Mouse (Mus musculus) liver, embryonic 15.5 days (tissue): Measurements from ENCODE around the gene Zfr2. TPM values are rescaled to one million over a fixed set of nuclear protein-coding genes. Genes with fewer than 3 reads are reported as not detected.

ENCODE experiments used
- ATAC-seq: fragments of 200-750 bp; cut with Nextera tagmentation; 2 replicates; pipeline ENCODE4 v1.8.0; 2017; ENCODE audit warnings: moderate number of reproducible peaks, mild to moderate bottlenecking, moderate library complexity; ENCODE audit not compliant: insufficient read depth
- H3K27ac ChIP-seq: fragments of 300-500 bp; sonication (generic); replicated peaks from 2 replicates; pipeline ENCODE4 v1.5.1; 2015; ENCODE audit warnings: mild to moderate bottlenecking, inconsistent platforms
- H3K27me3 ChIP-seq: fragments of 300-500 bp; sonication (generic); 2 replicates; pipeline ENCODE4 v1.6.1; 2015; ENCODE audit warnings: mild to moderate bottlenecking, inconsistent platforms
- H3K36me3 ChIP-seq: fragments of 300-500 bp; sonication (generic); replicated peaks from 2 replicates; pipeline ENCODE4 v1.6.1; 2015; ENCODE audit warnings: moderate library complexity, mild to moderate bottlenecking, inconsistent platforms
- H3K4me1 ChIP-seq: fragments of 300-500 bp; sonication (generic); replicated peaks from 2 replicates; pipeline ENCODE4 v1.6.1; 2015; ENCODE audit warnings: inconsistent platforms
- H3K4me2 ChIP-seq: fragments of 300-500 bp; sonication (generic); 2 replicates; pipeline ENCODE4 v1.6.1; 2015; ENCODE audit warnings: moderate library complexity, mild to moderate bottlenecking, inconsistent platforms
- H3K4me3 ChIP-seq: fragments of 300-500 bp; sonication (generic); replicated peaks from 2 replicates; pipeline ENCODE4 v1.5.1; 2015; ENCODE audit warnings: mild to moderate bottlenecking, inconsistent platforms
- H3K9ac ChIP-seq: fragments of 300-500 bp; sonication (generic); 2 replicates; pipeline ENCODE4 v1.6.1; 2015; ENCODE audit warnings: moderate library complexity, mild to moderate bottlenecking, inconsistent platforms
- H3K9me3 ChIP-seq: fragments of 300-500 bp; sonication (generic); replicated peaks from 2 replicates; pipeline ENCODE4 v1.6.1; 2016; ENCODE audit warnings: inconsistent platforms
- WGBS: fragments of 180-500 bp; shearing (Covaris S2); methylation state at CpG from one replicate; pipeline ENCODE4 v1.1.7; 2015; ENCODE audit warnings: mixed read lengths; ENCODE audit not compliant: insufficient replicate concordance; 5-methylcytosine and 5-hydroxymethylcytosine counted together
- polyA plus RNA-seq: library from polyadenylated mRNA; unstranded; fragments of >200 nt; fragmentation: Nextera tagmentation; extraction: Ambion mirVana; gene quantifications from 2 replicates; pipeline ENCODE4 v1.2.1, GENCODE M21; 2015

The Zfr2 gene
- polyA plus RNA-seq, 1 experiment from 2014 or later: 0.31 TPM

- H3K9me3 ChIP-seq: no peaks in the 10 kb centered on the region
- H3K27ac ChIP-seq: no peak within 1 kb of the TSS
- peaks cover 24% of the 10 kb centered on the region for H3K4me1 ChIP-seq
- H3K9ac ChIP-seq: no peak within 1 kb of the TSS
- ATAC-seq: no peak
- no peaks in the 10 kb centered on the region for H3K36me3 ChIP-seq
- no peak within 1 kb of the TSS for H3K4me2 ChIP-seq
- WGBS: 12% methylated on average over 44 of the region's 44 CpGs
- H3K4me3 ChIP-seq: no peak within 1 kb of the TSS
- peaks cover 64% of the 10 kb centered on the region for H3K27me3 ChIP-seq
These were observed 19.8 kb downstream of the Zfr2 start, which contains the start of gene Matk for GRCm38 (mm10) chr10:81252424-81253419. Matk (plus strand) TSS chr10:81252935.

GRCm38 (mm10) chr10:81254886-81255285 is 21.9 kb downstream of the Zfr2 start:
- no peak for ATAC-seq
- peaks cover 86% of the 10 kb centered on the region for H3K27me3 ChIP-seq
- 25% methylated on average over 1 of the region's 1 CpGs for WGBS

GRCm38 (mm10) chr10:81257158-81258039 is 24.4 kb downstream of the Zfr2 start:
- Histone ChIP-seq H3K27ac (no peak overlapping the region), H3K4me1 (peaks cover 20% of the 10 kb centered on the region), H3K4me3 (peak overlapping the region; percentile 44), H3K9ac (no peak overlapping the region), H3K9me3 (no peaks in the 10 kb centered on the region), H3K36me3 (0 out of 2 replicates have a peak, but pooled peaks cover 3% of the 10 kb centered on the region), H3K4me2 (peak overlapping the region; percentile 61), H3K27me3 (peaks cover 76% of the 10 kb centered on the region)
- WGBS: 2% methylated on average over 62 of the region's 62 CpGs
- no peak for ATAC-seq

More at GRCm38 (mm10) chr10:81254886-81255285, 21.9 kb downstream of the Zfr2 start:
- Histone ChIP-seq H3K27ac (no peak overlapping the region), H3K4me1 (peaks cover 26% of the 10 kb centered on the region), H3K4me3 (no peak overlapping the region), H3K9me3 (no peaks in the 10 kb centered on the region), H3K4me2 (no peak overlapping the region), H3K36me3 (no peaks in the 10 kb centered on the region), H3K9ac (no peak overlapping the region)

DNA sequence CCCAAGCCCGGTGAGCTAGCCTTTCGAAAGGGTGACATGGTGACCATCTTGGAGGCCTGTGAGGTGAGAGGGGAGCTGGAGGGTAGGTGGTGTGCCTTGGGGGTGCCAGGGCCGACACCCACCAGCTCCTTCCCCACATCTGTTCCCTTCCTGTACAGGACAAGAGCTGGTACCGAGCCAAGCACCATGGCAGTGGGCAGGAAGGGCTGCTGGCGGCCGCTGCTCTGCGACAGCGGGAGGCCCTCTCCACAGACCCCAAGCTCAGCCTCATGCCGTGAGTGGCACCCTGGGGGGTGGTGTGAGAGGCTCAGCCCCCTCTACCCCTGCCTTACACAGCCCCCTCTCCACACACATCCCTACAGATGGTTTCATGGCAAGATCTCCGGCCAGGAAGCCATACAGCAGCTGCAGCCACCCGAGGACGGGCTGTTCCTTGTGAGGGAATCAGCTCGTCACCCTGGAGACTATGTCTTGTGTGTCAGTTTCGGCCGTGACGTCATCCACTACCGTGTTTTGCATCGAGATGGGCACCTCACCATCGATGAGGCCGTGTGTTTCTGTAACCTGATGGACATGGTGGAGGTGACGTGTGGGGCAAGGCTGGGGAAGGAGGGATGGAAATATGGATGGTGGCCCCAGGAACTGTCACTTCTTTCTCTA is 26.4 kb downstream of the Zfr2 start:
- H3K9ac ChIP-seq: no peak overlapping the region
- peaks cover 15% of the 10 kb centered on the region for H3K4me1 ChIP-seq
- no peak overlapping the region for H3K4me3 ChIP-seq
- no peak overlapping the region for H3K4me2 ChIP-seq
- ATAC-seq: no peak
- H3K9me3 ChIP-seq: no peaks in the 10 kb centered on the region
- WGBS: 48% methylated on average over 21 of the region's 21 CpGs
- peaks cover 57% of the 10 kb centered on the region for H3K27me3 ChIP-seq
- H3K36me3 ChIP-seq: peaks cover 16% of the 10 kb centered on the region
- H3K27ac ChIP-seq: no peak overlapping the region

DNA sequence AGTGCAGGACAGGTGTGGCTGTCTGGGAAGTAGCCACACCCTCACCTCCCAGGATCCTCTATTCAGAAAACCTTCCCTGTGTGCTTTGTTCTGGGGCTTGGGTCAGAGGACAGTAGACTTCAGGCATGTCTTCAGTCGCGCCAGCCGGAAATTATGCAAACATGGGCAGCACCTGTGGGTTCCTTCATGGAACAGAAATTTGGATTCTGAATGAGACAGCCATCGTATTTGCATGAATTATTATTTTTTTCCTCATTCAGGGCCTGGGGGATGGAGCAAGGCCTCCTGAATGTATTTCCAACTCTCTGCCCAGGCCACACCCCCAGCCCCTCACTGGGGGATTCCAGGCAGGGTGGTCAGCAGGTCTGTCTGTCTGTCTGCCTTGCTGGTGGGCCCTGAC is 28.1 kb downstream of the Zfr2 start:
- H3K9me3 ChIP-seq: no peaks in the 10 kb centered on the region
- ATAC-seq: no peak
- H3K36me3 ChIP-seq: peaks cover 28% of the 10 kb centered on the region
- H3K4me2 ChIP-seq: no peak overlapping the region
- H3K9ac ChIP-seq: no peak overlapping the region
- WGBS: 83% methylated on average over 4 of the region's 4 CpGs
- H3K4me1 ChIP-seq: peaks cover 25% of the 10 kb centered on the region
- H3K27ac ChIP-seq: no peak overlapping the region
- peaks cover 45% of the 10 kb centered on the region for H3K27me3 ChIP-seq
- H3K4me3 ChIP-seq: no peak overlapping the region

- Histone ChIP-seq H3K9ac (peak overlapping the region; percentile 72), H3K27ac (peak overlapping the region; percentile 84; the same call in 1 of the 2 replicates), H3K4me3 (peak overlapping the region; percentile 84), H3K4me2 (peak overlapping the region; percentile 74), H3K27me3 (no peaks in the 10 kb centered on the region), H3K4me1 (peaks cover 40% of the 10 kb centered on the region), H3K36me3 (peaks cover 30% of the 10 kb centered on the region), H3K9me3 (no peaks in the 10 kb centered on the region)
- no peak for ATAC-seq
- WGBS: 78% methylated on average over 8 of the region's 8 CpGs
These were observed 32.6 kb downstream of the Zfr2 start for GRCm38 (mm10) chr10:81265540-81265939.

GRCm38 (mm10) chr10:81266211-81267105 is 33.5 kb downstream of the Zfr2 start, which contains the start of the genes Mrpl54 and Apba3:
Mrpl54 (minus strand) TSS chr10:81266934.
Apba3 (plus strand) TSS chr10:81266960.
- Histone ChIP-seq H3K4me1 (peaks cover 40% of the 10 kb centered on the region), H3K4me3 (peak within 1 kb of the TSS; percentile 84), H3K9ac (peak within 1 kb of the TSS; percentile 72), H3K4me2 (peak within 1 kb of the TSS; percentile 74), H3K27me3 (no peaks in the 10 kb centered on the region), H3K9me3 (no peaks in the 10 kb centered on the region), H3K36me3 (peaks cover 38% of the 10 kb centered on the region), H3K27ac (peak within 1 kb of the TSS; percentile 84)
- peak; percentile 95 for ATAC-seq
- under 1% methylated on average over 48 of the region's 48 CpGs for whole genome bisulfite sequencing

DNA sequence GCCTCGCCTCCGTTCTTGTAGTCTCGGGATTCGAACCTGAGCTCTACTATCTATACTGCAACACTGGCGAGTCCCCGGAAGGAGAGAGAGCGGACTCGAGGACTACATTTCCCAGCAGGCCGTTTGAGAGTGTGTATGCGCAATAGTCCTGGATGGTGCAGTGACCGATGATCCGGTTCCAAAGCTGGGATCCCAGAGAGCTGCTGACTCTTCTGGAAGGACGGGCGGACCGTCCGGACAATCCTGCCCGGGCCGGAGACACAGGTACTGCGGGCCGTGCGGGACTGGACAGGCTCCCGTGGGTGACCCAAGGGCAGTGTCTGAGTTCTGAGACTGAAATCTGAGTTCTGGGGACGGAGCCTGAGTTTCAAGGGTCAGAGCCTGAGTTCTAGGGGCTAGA is 35.1 kb downstream of the Zfr2 start:
- Histone ChIP-seq H3K9ac (peak overlapping the region; percentile 66), H3K9me3 (no peaks in the 10 kb centered on the region), H3K27ac (peak overlapping the region; percentile 52), H3K36me3 (peaks cover 51% of the 10 kb centered on the region), H3K4me3 (peak overlapping the region; percentile 65), H3K4me2 (peak overlapping the region; percentile 74), H3K27me3 (no peaks in the 10 kb centered on the region), H3K4me1 (peaks cover 40% of the 10 kb centered on the region)
- 4% methylated on average over 23 of the region's 23 CpGs for WGBS
- ATAC-seq: peak; percentile 25; the same call in 1 of the 2 replicates

DNA sequence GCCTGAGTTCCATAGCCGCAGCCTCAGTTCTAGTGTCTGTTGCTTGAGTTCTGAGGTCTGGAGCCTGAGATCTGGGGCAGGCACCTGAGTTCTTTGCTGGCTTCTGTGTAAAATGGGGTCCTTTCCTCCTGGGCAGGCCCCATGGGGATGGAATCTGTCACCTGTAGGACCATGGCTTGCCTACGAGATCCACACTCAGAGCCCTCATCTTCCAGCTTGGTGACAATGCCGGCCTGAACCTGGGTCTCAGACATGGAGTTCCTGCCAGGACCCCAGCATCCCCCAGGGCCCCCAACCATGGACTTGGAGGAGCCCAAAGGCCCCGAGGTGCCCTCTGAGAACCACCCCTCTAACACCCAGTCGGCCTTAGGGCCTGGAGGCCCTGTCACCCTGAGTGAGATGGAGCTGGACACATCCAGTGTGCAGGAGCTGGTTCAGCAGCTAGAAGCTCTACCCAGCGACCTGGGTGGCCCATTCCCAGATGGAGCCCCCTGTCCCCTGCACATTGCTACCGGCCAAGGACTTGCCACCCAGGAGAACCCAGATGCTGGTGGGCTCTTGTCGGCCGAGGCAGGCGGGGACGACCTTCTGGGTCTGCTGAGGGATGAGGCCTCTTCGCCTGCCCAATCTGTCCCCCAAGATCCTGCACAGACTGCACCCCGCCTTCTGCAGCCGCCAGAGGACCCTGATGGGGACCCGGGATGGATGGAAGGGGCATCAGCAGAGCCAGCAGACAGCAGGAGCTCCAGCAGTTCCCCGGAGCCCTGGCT is 35.9 kb downstream of the Zfr2 start:
- H3K4me1 ChIP-seq: peaks cover 40% of the 10 kb centered on the region
- H3K27ac ChIP-seq: peak overlapping the region; percentile 52; the same call in 1 of the 2 replicates
- H3K4me3 ChIP-seq: peak overlapping the region; percentile 65
- peaks cover 52% of the 10 kb centered on the region for H3K36me3 ChIP-seq
- WGBS: 65% methylated on average over 16 of the region's 16 CpGs
- H3K27me3 ChIP-seq: no peaks in the 10 kb centered on the region
- H3K9me3 ChIP-seq: no peaks in the 10 kb centered on the region
- peak overlapping the region; percentile 74 for H3K4me2 ChIP-seq
- peak overlapping the region; percentile 66 for H3K9ac ChIP-seq
- ATAC-seq: no peak
